Mouse (Mus musculus) CD4-positive, CD25-positive, alpha-beta regulatory T cell, adult 4 months (primary cell): ENCODE results near the gene Map3k7. TPM values are rescaled to one million over a fixed set of nuclear protein-coding genes. Genes with fewer than 3 reads are reported as not detected.
A peak's percentile ranks its signal among the peaks of the same experiment; 100 is the strongest.

Experiments
- ATAC-seq: one replicate; pipeline ENCODE4 v1.8.0; 2017
- polyA plus RNA-seq, 2 experiments: library from polyadenylated mRNA; unstranded; fragments of 100-300 nt; shearing (Covaris generic); gene quantifications; one replicate each; pipeline ENCODE4 v1.2.1; 2017

Gene Map3k7
- polyA plus RNA-seq: 1 to 10 TPM; 7.6 to 8.0 TPM

GRCm38 (mm10) chr4:31963354-31964193, at the start of gene Map3k7:
Map3k7 (plus strand) TSS chr4:31964097.
- ATAC-seq: peak; percentile 83

GRCm38 (mm10) chr4:31915114-31915513, 48.8 kb upstream of the Map3k7 start:
- no peak for ATAC-seq

- ATAC-seq: no peak
Observed at GRCm38 (mm10) chr4:31918717-31919116, 45.2 kb upstream of the Map3k7 start.

- ATAC-seq: no peak
Observed at GRCm38 (mm10) chr4:31922215-31922614, 41.7 kb upstream of the Map3k7 start.

GRCm38 (mm10) chr4:31923437-31923836, 40.5 kb upstream of the Map3k7 start:
- no peak for ATAC-seq

GRCm38 (mm10) chr4:31924301-31925185, 39.4 kb upstream of the Map3k7 start:
- no peak for ATAC-seq

GRCm38 (mm10) chr4:31933171-31933570, 30.7 kb upstream of the Map3k7 start:
- ATAC-seq: no peak

- ATAC-seq: no peak
Observed at GRCm38 (mm10) chr4:31935831-31936306, 28.0 kb upstream of the Map3k7 start.

GRCm38 (mm10) chr4:31936358-31936757, 27.5 kb upstream of the Map3k7 start:
- ATAC-seq: no peak

GRCm38 (mm10) chr4:31936911-31937375, 27.0 kb upstream of the Map3k7 start:
- ATAC-seq: no peak

- ATAC-seq: no peak
Observed at GRCm38 (mm10) chr4:31937376-31938281, 26.3 kb upstream of the Map3k7 start.

- ATAC-seq: peak; percentile 45
Observed at GRCm38 (mm10) chr4:31938416-31939106, 25.3 kb upstream of the Map3k7 start.

GRCm38 (mm10) chr4:31941616-31942015, 22.3 kb upstream of the Map3k7 start:
- ATAC-seq: no peak

- no peak for ATAC-seq
Observed at GRCm38 (mm10) chr4:31943045-31943444, 20.9 kb upstream of the Map3k7 start.

- ATAC-seq: peak; percentile 36
Observed at GRCm38 (mm10) chr4:31964194-31964875, 438 bp downstream of the Map3k7 start.

- no peak for ATAC-seq
Observed at GRCm38 (mm10) chr4:31965208-31965607, 1.3 kb downstream of the Map3k7 start.

- no peak for ATAC-seq
Observed at GRCm38 (mm10) chr4:31971437-31971836, 7.5 kb downstream of the Map3k7 start.

GRCm38 (mm10) chr4:31972181-31972580, 8.3 kb downstream of the Map3k7 start:
- peak; percentile 75 for ATAC-seq

- ATAC-seq: no peak
Observed at GRCm38 (mm10) chr4:31975260-31975950, 11.5 kb downstream of the Map3k7 start.

- ATAC-seq: no peak
Observed at GRCm38 (mm10) chr4:31981863-31982262, 18.0 kb downstream of the Map3k7 start.
